Mouse (Mus musculus): Measurements from ENCODE around the gene Tk2. TPM values are rescaled to one million over a fixed set of nuclear protein-coding genes. Genes with fewer than 3 reads are reported as not detected.

The Tk2 gene
- total RNA-seq, 1 experiment from 2014 or later, result 23.6 TPM

GRCm38 (mm10) chr8:104232919-104233318 is 15.4 kb downstream of the Tk2 start:
- peak; percentile 77 to 79 for ATAC-seq (replicated peaks in 1 of 2; ENCODE audit: insufficient read depth in 1 of 2, low FRiP score in 2 of 2, low TSS enrichment in 1 of 2, low read depth in 1 of 2, poor library complexity in 2 of 2, severe bottlenecking in 2 of 2)

DNA sequence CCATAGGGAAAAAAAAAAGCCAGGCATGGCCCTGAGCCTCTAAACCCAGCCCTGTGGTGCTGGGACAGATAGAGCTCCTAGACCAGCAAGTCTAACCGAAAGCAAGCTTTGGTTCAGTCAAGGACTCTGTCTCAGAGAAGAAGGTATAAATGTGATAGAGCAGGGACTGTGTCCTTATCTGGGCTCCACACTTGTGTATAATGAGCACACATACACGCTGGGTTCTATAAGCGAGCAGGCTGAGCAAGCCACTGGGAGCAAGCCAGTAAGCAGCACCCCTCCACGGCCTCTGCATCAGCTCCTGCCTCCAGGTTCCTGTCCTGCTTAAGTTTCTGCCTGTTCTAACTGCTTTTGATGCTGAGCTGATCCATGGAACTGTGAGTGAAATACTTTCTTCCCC is 16.3 kb downstream of the Tk2 start:
- ATAC-seq (replicated peaks in 1 of 2; ENCODE audit: insufficient read depth in 1 of 2, low FRiP score in 2 of 2, low TSS enrichment in 1 of 2, low read depth in 1 of 2, poor library complexity in 2 of 2, severe bottlenecking in 2 of 2), result no peak

GRCm38 (mm10) chr8:104230377-104230776 is 18.0 kb downstream of the Tk2 start:
- no peak for ATAC-seq (replicated peaks in 1 of 2; ENCODE audit: insufficient read depth in 1 of 2, low FRiP score in 2 of 2, low TSS enrichment in 1 of 2, low read depth in 1 of 2, poor library complexity in 2 of 2, severe bottlenecking in 2 of 2)

GRCm38 (mm10) chr8:104227048-104227447 is 21.3 kb downstream of the Tk2 start:
- no peak for ATAC-seq (replicated peaks in 1 of 2; ENCODE audit: insufficient read depth in 1 of 2, low FRiP score in 2 of 2, low TSS enrichment in 1 of 2, low read depth in 1 of 2, poor library complexity in 2 of 2, severe bottlenecking in 2 of 2)

- ATAC-seq (replicated peaks in 1 of 2; ENCODE audit: insufficient read depth in 1 of 2, low FRiP score in 2 of 2, low TSS enrichment in 1 of 2, low read depth in 1 of 2, poor library complexity in 2 of 2, severe bottlenecking in 2 of 2), result peak; percentile 55 to 83; a peak in 3 of 4 replicates
Observed at GRCm38 (mm10) chr8:104219806-104220205, 28.6 kb downstream of the Tk2 start.

GRCm38 (mm10) chr8:104219079-104219478 is 29.3 kb downstream of the Tk2 start:
- peak; percentile 81 to 87 for ATAC-seq (replicated peaks in 1 of 2; ENCODE audit: insufficient read depth in 1 of 2, low FRiP score in 2 of 2, low TSS enrichment in 1 of 2, low read depth in 1 of 2, poor library complexity in 2 of 2, severe bottlenecking in 2 of 2)

DNA sequence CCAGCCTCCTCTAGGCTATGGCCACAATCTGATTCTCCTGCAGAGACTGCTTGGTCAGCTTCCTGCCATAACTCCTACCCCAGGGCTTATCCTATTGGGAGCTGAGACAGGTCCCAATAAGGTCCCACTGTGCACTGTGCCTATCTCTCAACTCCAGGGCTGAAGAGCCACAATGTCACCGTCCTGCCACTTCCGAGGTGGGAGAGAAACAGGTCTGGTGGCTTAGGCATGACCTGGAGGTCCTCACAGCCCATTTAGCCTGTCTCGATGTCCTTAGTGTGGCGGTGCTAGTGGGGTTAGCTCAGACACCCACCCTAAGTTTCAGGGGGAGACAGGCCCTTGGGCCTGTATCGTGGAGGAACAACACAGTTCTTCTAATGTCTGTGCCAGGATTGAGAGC is 30.8 kb downstream of the Tk2 start:
- no peak for ATAC-seq (replicated peaks in 1 of 2; ENCODE audit: insufficient read depth in 1 of 2, low FRiP score in 2 of 2, low TSS enrichment in 1 of 2, low read depth in 1 of 2, poor library complexity in 2 of 2, severe bottlenecking in 2 of 2)

- no peak for ATAC-seq (replicated peaks in 1 of 2; ENCODE audit: insufficient read depth in 1 of 2, low FRiP score in 2 of 2, low TSS enrichment in 1 of 2, low read depth in 1 of 2, poor library complexity in 2 of 2, severe bottlenecking in 2 of 2)
Observed at GRCm38 (mm10) chr8:104205292-104205691, 43.1 kb downstream of the Tk2 start.

DNA sequence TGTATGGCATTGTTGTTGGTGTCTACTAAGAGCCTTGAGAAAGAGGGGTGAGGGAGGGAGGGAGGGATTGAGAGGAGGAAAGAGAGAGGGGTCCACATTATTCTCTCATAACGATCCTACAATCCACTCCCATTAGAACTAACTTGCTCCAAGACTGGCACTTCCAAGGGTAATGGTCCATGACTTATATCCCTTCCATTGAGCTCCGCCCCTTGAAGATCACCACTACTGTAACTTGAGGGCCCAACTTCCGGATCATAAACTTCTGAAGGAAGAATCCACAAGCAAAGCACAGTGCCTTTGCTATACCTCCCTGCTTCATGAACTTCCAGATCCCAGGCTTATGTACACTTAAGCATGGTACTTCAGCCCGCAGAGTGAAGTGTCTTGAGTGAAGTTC is 46.0 kb downstream of the Tk2 start:
- ATAC-seq (replicated peaks in 1 of 2; ENCODE audit: insufficient read depth in 1 of 2, low FRiP score in 2 of 2, low TSS enrichment in 1 of 2, low read depth in 1 of 2, poor library complexity in 2 of 2, severe bottlenecking in 2 of 2), result no peak

- no peak for ATAC-seq (replicated peaks in 1 of 2; ENCODE audit: insufficient read depth in 1 of 2, low FRiP score in 2 of 2, low TSS enrichment in 1 of 2, low read depth in 1 of 2, poor library complexity in 2 of 2, severe bottlenecking in 2 of 2)
Observed at GRCm38 (mm10) chr8:104201622-104202021, 46.7 kb downstream of the Tk2 start.

DNA sequence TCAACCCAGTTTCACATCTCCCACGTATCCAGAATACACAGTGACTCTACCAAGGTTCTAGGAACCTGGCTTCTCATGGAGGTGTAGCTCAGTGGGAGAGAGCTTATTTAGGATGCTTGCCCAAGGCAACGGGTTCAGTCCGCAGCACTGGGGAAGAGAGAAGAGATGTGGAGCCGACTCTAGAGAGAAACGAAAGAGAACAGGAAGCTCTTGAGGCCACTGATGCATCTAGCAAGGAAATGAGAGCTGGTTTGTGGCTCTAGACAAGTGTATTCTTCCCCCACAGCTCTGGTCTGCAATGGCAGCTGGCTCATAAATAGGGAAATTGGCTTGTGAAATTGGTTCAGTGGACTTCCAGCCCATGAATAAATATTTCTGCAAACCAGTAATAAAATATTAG is 48.6 kb downstream of the Tk2 start:
- peak; percentile 65 to 82; a peak in 3 of 4 replicates for ATAC-seq (replicated peaks in 1 of 2; ENCODE audit: insufficient read depth in 1 of 2, low FRiP score in 2 of 2, low TSS enrichment in 1 of 2, low read depth in 1 of 2, poor library complexity in 2 of 2, severe bottlenecking in 2 of 2)

- ATAC-seq (replicated peaks in 1 of 2; ENCODE audit: insufficient read depth in 1 of 2, low FRiP score in 2 of 2, low TSS enrichment in 1 of 2, low read depth in 1 of 2, poor library complexity in 2 of 2, severe bottlenecking in 2 of 2), result peak; percentile 75 to 80; a peak in 3 of 4 replicates
Observed at GRCm38 (mm10) chr8:104191496-104191895, 56.9 kb downstream of the Tk2 start.

- no peak for ATAC-seq (replicated peaks in 1 of 2; ENCODE audit: insufficient read depth in 1 of 2, low FRiP score in 2 of 2, low TSS enrichment in 1 of 2, low read depth in 1 of 2, poor library complexity in 2 of 2, severe bottlenecking in 2 of 2)
Observed at GRCm38 (mm10) chr8:104190777-104191468, 57.4 kb downstream of the Tk2 start.

DNA sequence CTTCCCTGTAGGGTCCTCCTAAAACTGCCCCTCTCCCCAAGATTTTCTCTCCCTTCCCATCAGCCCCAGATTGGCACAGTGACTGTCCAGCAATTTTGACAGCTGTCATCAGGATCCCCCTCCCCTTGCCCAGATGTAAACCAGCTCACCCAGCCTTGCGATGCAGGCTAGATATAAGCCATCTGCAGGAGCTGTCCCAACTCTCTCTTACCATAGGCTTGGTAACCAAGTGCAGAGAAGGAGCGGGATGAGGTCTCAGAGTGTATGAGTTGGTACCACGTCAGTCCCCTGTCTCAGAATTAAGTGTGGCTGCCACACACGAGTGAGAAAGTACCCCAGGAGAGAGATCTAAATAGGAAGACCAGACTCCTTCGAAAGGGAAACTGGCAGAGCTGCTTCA is 59.9 kb downstream of the Tk2 start:
- ATAC-seq (replicated peaks in 1 of 2; ENCODE audit: insufficient read depth in 1 of 2, low FRiP score in 2 of 2, low TSS enrichment in 1 of 2, low read depth in 1 of 2, poor library complexity in 2 of 2, severe bottlenecking in 2 of 2), result no peak

DNA sequence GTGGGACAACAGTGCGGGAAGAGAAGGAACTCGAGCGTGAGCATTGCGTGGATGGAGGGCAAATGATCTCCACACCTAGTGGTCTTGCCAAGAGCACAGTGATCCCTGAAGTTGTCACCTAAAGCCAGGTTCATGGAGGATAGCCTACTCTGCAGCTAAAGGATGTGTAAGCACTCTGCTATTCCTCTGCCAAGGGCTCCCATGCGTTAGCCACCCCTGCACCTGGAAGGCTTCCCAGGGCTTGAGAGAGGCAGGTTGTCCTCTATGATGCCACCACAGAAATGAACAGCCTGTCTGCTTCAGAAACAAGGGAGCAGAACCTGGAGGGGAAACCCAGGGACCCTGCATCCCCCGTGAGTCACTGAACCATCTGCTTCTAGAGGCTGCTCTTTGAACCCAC is 60.7 kb downstream of the Tk2 start:
- no peak for ATAC-seq (replicated peaks in 1 of 2; ENCODE audit: insufficient read depth in 1 of 2, low FRiP score in 2 of 2, low TSS enrichment in 1 of 2, low read depth in 1 of 2, poor library complexity in 2 of 2, severe bottlenecking in 2 of 2)

GRCm38 (mm10) chr8:104186827-104187226 is 61.5 kb downstream of the Tk2 start:
- no peak for ATAC-seq (replicated peaks in 1 of 2; ENCODE audit: insufficient read depth in 1 of 2, low FRiP score in 2 of 2, low TSS enrichment in 1 of 2, low read depth in 1 of 2, poor library complexity in 2 of 2, severe bottlenecking in 2 of 2)

- ATAC-seq (replicated peaks in 1 of 2; ENCODE audit: insufficient read depth in 1 of 2, low FRiP score in 2 of 2, low TSS enrichment in 1 of 2, low read depth in 1 of 2, poor library complexity in 2 of 2, severe bottlenecking in 2 of 2), result no peak
Observed at GRCm38 (mm10) chr8:104184905-104185304, 63.5 kb downstream of the Tk2 start.

DNA sequence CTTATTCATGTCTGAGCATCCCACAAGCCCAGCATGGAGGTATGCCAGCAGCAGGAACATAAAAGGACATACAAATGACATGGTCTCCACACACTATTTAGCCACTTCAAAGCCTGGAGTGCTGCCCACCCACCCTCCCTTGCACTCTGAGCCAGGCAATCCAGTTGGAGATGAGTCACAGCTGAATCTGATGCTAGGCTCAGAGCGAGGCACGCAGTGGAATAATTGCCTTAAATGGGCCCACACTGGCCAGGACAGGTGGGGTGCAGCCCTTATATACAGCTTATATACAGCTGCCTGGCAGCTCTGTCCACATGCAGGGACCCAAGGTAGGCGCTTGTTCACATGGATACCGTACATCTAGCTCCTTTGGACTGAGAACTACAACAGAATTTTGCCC is 71.3 kb downstream of the Tk2 start:
- ATAC-seq (replicated peaks in 1 of 2; ENCODE audit: insufficient read depth in 1 of 2, low FRiP score in 2 of 2, low TSS enrichment in 1 of 2, low read depth in 1 of 2, poor library complexity in 2 of 2, severe bottlenecking in 2 of 2), result no peak

All from hematopoietic stem cell, adult 5-6 weeks (primary cell).